Mouse (Mus musculus) CH12.LX (cell line): ENCODE data around the gene Kdm4b. TPM values are rescaled to one million over a fixed set of nuclear protein-coding genes. Genes with fewer than 3 reads are reported as not detected.

Experiments used
- DNase-seq: peaks from one replicate; pipeline ENCODE4 v3.0.0-alpha.2; 2013; ENCODE audit errors: extremely low read depth
- H3K27ac ChIP-seq: 2 replicates; pipeline ENCODE4 v1.5.1; 2012; ENCODE audit warnings: low read depth, mild to moderate bottlenecking, control low read depth, moderate library complexity; ENCODE audit not compliant: insufficient read depth
- H3K27me3 ChIP-seq: replicated peaks from 2 replicates; pipeline ENCODE3; 2012; ENCODE audit warnings: inconsistent platforms
- H3K36me3 ChIP-seq, 2 experiments: replicated peaks in 1 of 2; 2 replicates each; pipeline versions ENCODE3 to v1.6.1; 2012; ENCODE audit warnings: inconsistent platforms in 1 of 2, low read length in 1 of 2, mild to moderate bottlenecking in 1 of 2, mixed read lengths in 1 of 2, moderate library complexity in 1 of 2; ENCODE audit not compliant: control insufficient read depth in 1 of 2, insufficient read depth in 1 of 2
- H3K4me1 ChIP-seq, 2 experiments: 2 replicates each; pipeline ENCODE4 v1.6.1; 2012; ENCODE audit warnings: inconsistent platforms in 1 of 2, moderate library complexity in 1 of 2; ENCODE audit not compliant: insufficient read depth in 2 of 2, control insufficient read depth in 1 of 2
- H3K4me2 ChIP-seq: 2 replicates; pipeline ENCODE4 v1.6.1; 2012; ENCODE audit warnings: low read depth, mild to moderate bottlenecking, control low read depth; ENCODE audit not compliant: poor library complexity, insufficient read depth, severe bottlenecking
- H3K4me3 ChIP-seq, 3 experiments: fragments of 150-350 bp in 1 of 3; sonication (generic) in 1 of 3; replicated peaks in 1 of 3; 2 replicates each; pipeline versions ENCODE3 to v1.5.1; 2011 to 2012; ENCODE audit warnings: low read depth in 2 of 3, low read length in 2 of 3, mild to moderate bottlenecking in 2 of 3, moderate library complexity in 2 of 3, control low read depth in 1 of 3, improper control_type of control experiment in 1 of 3, inconsistent platforms in 1 of 3, mixed read lengths in 1 of 3; ENCODE audit not compliant: poor library complexity in 1 of 3
- H3K79me2 ChIP-seq: replicated peaks from 2 replicates; pipeline ENCODE4 v1.6.1; 2012; ENCODE audit warnings: mild to moderate bottlenecking, moderate library complexity; ENCODE audit not compliant: control insufficient read depth, poor library complexity, insufficient read depth, severe bottlenecking; ENCODE audit errors: extremely low read depth
- H3K9ac ChIP-seq: 2 replicates; pipeline ENCODE4 v1.6.1; 2012; ENCODE audit warnings: low read depth, mild to moderate bottlenecking, control low read depth, moderate library complexity; ENCODE audit not compliant: insufficient read depth
- H3K9me3 ChIP-seq: replicated peaks from 2 replicates; pipeline ENCODE3; 2012; ENCODE audit warnings: low read length, inconsistent platforms, mixed read lengths
- CHD2 ChIP-seq: IDR thresholded peaks from 2 replicates; pipeline ENCODE4 v1.6.1; 2011; ENCODE audit warnings: low read length, improper control_type of control experiment
- EP300 ChIP-seq: IDR thresholded peaks from 2 replicates; pipeline ENCODE4 v1.6.1; 2011; ENCODE audit warnings: low read length, improper control_type of control experiment
- ETS1 ChIP-seq: conservative IDR thresholded peaks from 2 replicates; pipeline ENCODE4 v1.6.1; 2012; ENCODE audit warnings: low read depth, mild to moderate bottlenecking, inconsistent platforms, low read length, improper control_type of control experiment, moderate library complexity
- GABPA ChIP-seq: IDR thresholded peaks from 2 replicates; pipeline ENCODE4 v1.6.1; 2012; ENCODE audit warnings: low read depth, low read length, improper control_type of control experiment, inconsistent platforms; ENCODE audit not compliant: insufficient replicate concordance
- IRF4 ChIP-seq: IDR thresholded peaks from 2 replicates; pipeline ENCODE4 v1.6.1; 2014; ENCODE audit warnings: low read depth, mild to moderate bottlenecking, inconsistent platforms, low read length, improper control_type of control experiment
- JUN ChIP-seq: IDR thresholded peaks from 2 replicates; pipeline ENCODE4 v1.6.1; 2011; ENCODE audit warnings: low read depth, mild to moderate bottlenecking, low read length, improper control_type of control experiment, moderate library complexity; ENCODE audit not compliant: insufficient read depth
- MAFK ChIP-seq: IDR thresholded peaks from 2 replicates; pipeline ENCODE4 v1.6.1; 2011; ENCODE audit warnings: low read length, improper control_type of control experiment; ENCODE audit not compliant: insufficient replicate concordance
- MAX ChIP-seq: IDR thresholded peaks from 2 replicates; pipeline ENCODE4 v1.6.1; 2011; ENCODE audit warnings: low read length, improper control_type of control experiment
- MYC ChIP-seq: IDR thresholded peaks from 2 replicates; pipeline ENCODE4 v1.6.1; 2011; ENCODE audit warnings: low read depth, mild to moderate bottlenecking, improper control_type of control experiment, low read length
- NELFE ChIP-seq: IDR thresholded peaks from 2 replicates; pipeline ENCODE4 v1.6.1; 2011; ENCODE audit warnings: low read depth, low read length, improper control_type of control experiment
- NRF1 ChIP-seq: IDR thresholded peaks from 2 replicates; pipeline ENCODE4 v1.6.1; 2014; ENCODE audit warnings: low read depth, mild to moderate bottlenecking, inconsistent platforms, low read length, improper control_type of control experiment, moderate library complexity
- PAX5 ChIP-seq: IDR thresholded peaks from 2 replicates; pipeline ENCODE4 v1.6.1; 2012; ENCODE audit warnings: low read length, inconsistent platforms, mixed read lengths
- POLR2A ChIP-seq: IDR thresholded peaks from 2 replicates; pipeline ENCODE4 v1.6.1; 2011; ENCODE audit warnings: low read depth, mild to moderate bottlenecking, improper control_type of control experiment, low read length
- POLR2AphosphoS2 ChIP-seq: IDR thresholded peaks from 2 replicates; pipeline ENCODE4 v1.6.1; 2011; ENCODE audit warnings: low read depth, low read length, improper control_type of control experiment
- RCOR1 ChIP-seq: conservative IDR thresholded peaks from 2 replicates; pipeline ENCODE4 v1.6.1; 2012; ENCODE audit warnings: low read depth, mild to moderate bottlenecking, inconsistent platforms, low read length, improper control_type of control experiment
- SIN3A ChIP-seq: IDR thresholded peaks from 2 replicates; pipeline ENCODE4 v1.6.1; 2012; ENCODE audit warnings: low read length, improper control_type of control experiment, inconsistent platforms
- SMC3 ChIP-seq: IDR thresholded peaks from 2 replicates; pipeline ENCODE4 v1.6.1; 2011; ENCODE audit warnings: low read depth, low read length, improper control_type of control experiment
- TBP ChIP-seq: conservative IDR thresholded peaks from 2 replicates; pipeline ENCODE4 v1.6.1; 2011; ENCODE audit warnings: low read depth, low read length, improper control_type of control experiment
- TCF12 ChIP-seq: IDR thresholded peaks from 2 replicates; pipeline ENCODE4 v1.6.1; 2014; ENCODE audit warnings: low read depth, mild to moderate bottlenecking, inconsistent platforms, low read length, improper control_type of control experiment
- UBTF ChIP-seq: IDR thresholded peaks from 2 replicates; pipeline ENCODE4 v1.6.1; 2012; ENCODE audit warnings: low read depth, mild to moderate bottlenecking, inconsistent platforms, low read length, improper control_type of control experiment, moderate library complexity
- USF1 ChIP-seq: IDR thresholded peaks from 2 replicates; pipeline ENCODE4 v1.6.1; 2014; ENCODE audit warnings: low read depth, mild to moderate bottlenecking, inconsistent platforms, low read length, improper control_type of control experiment
- USF2 ChIP-seq: conservative IDR thresholded peaks from 2 replicates; pipeline ENCODE4 v1.6.1; 2011; ENCODE audit warnings: low read depth, low read length, improper control_type of control experiment
- dilution Hi-C: fragments of 300-500 bp; cut with MboI; formaldehyde crosslinking; loops from 2 replicates; pipeline ENCODE4 v1.14.3; 2020; ENCODE audit warnings: low sequenced_read_pairs; ENCODE audit not compliant: extremely low pct_unique_long_range_greater_than_20kb, extremely low pct_ligation_motif_present
- in situ Hi-C: fragments of 300-500 bp; cut with MboI; formaldehyde crosslinking; loops from 3 replicates; pipeline ENCODE4 v1.14.3; 2019; ENCODE audit warnings: low sequenced_read_pairs, low pct_ligation_motif_present, low pct_unique_long_range_greater_than_20kb, mixed read lengths
- polyA plus RNA-seq: library from polyadenylated mRNA; unstranded; fragments of >175 nt; gene quantifications from 2 replicates; pipeline ENCODE4 v1.2.1, GENCODE M21; 2012; ENCODE audit warnings: low read depth; ENCODE audit not compliant: insufficient read length
- total RNA-seq, 2 experiments: library from RNA; depleted of rRNA; stranded (reverse); fragments of 300-350 nt in 1 of 2; fragments of >200 nt in 1 of 2; gene quantifications; 2 replicates each; pipeline ENCODE4 v1.2.3; 2012 to 2014

Gene Kdm4b
- total and polyA plus RNA-seq, 3 experiments = 12.3 to 19.5 (median 14.2) TPM

DNA sequence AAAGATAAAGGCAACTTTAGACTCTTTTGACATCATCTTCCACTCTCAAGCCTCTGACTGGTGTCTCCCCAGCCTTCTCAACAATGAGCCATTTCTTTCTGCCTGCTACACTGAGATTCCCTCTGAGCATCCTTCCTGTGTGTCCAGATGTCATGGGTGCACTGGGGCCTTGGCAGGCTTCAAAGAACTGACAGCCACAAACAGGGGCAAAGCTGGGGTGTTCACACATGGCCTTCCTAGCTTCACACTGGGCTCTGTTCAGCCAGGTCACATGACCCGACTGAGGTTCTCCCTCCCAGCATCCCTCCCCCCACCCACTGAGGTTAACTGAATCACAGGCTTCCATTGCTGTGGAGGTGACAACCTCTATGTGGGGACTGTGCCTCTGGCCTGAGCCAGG is 29.7 kb upstream of the Kdm4b start:
- Histone ChIP-seq H3K36me3 (no peaks in the 10 kb centered on the region), H3K9me3 (no peaks in the 10 kb centered on the region), H3K9ac (no peak overlapping the region), H3K4me3 (no peak overlapping the region), H3K4me2 (no peak overlapping the region), H3K27me3 (no peaks in the 10 kb centered on the region), H3K27ac (no peak overlapping the region), H3K4me1 (peaks cover 12 to 37% of the 10 kb centered on the region in 2 experiments), H3K79me2 (no peaks in the 10 kb centered on the region)
- TF ChIP-seq TBP (no peak), USF1 (peak; percentile 44; the same call in 1 of the 2 replicates)
- dilution Hi-C loops (no loop called here), in situ Hi-C loops (no loop called here)
- DNase-seq = no peak

DNA sequence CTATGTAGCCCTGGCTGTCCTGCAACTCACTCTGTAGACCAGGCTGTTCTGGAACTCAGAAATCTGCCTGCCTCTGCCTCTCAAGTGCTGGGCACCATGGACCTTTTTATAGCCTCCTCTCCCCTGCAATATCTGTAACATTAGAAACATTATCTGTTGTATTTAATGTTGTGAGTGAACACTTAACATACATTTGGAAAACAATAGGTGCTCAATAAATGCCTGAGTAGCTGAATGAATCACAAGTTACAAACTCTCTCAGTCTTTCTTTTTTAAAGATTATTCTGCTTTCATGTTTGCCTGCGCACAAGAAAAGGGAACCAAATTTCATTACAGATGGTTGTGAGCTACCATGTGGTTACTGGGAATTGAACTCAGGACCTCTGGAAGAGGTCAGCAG is 27.6 kb upstream of the Kdm4b start:
- Histone ChIP-seq H3K27me3 (no peaks in the 10 kb centered on the region), H3K27ac (no peak overlapping the region), H3K4me1 (peaks cover 5 to 29% of the 10 kb centered on the region in 2 experiments), H3K9ac (no peak overlapping the region), H3K36me3 (no peaks in the 10 kb centered on the region), H3K4me3 (no peak overlapping the region), H3K9me3 (no peaks in the 10 kb centered on the region), H3K4me2 (no peak overlapping the region), H3K79me2 (no peaks in the 10 kb centered on the region)
- no peak for TF ChIP-seq CHD2
- TF ChIP-seq RCOR1 = no peak
- TF ChIP-seq PAX5 = no peak
- TF ChIP-seq SMC3 = no peak
- no peak for TF ChIP-seq ETS1
- TF ChIP-seq SIN3A = no peak
- TF ChIP-seq MAFK = no peak
- no peak for TF ChIP-seq POLR2AphosphoS2
- TF ChIP-seq MYC = no peak
- TF ChIP-seq MAX = no peak
- in situ Hi-C loops (no loop called here), dilution Hi-C loops (no loop called here)
- DNase-seq = no peak

DNA sequence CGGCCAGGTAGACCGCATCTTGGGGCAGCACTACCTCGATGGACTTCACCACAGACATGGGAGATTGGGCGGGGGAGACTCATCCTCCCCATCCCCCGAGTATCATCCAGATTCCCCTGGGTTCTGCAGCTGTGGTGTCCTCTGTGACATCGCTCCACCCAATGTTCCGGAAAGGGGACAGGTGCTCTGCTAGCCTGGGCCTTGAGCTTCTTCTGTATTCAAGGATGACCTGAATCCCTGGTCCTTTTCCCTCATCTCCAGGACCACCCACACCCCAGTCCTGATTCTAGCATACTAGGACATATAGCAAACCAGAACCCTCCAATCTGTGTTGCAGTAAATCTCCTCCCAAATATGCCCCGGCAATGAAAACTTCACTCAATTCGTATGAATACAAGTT is 25.7 kb upstream of the Kdm4b start, which contains the start of gene Arrdc5:
TSS of gene Arrdc5 (minus strand) at position 101 of the 400 bp plus-strand sequence.
- TF ChIP-seq SIN3A (no peak), EP300 (no peak), ETS1 (no peak), UBTF (no peak), JUN (no peak), GABPA (no peak), NRF1 (no peak), CHD2 (no peak), TCF12 (no peak), NELFE (no peak), RCOR1 (no peak), IRF4 (no peak), USF2 (no peak), POLR2AphosphoS2 (no peak), POLR2A (no peak)
- no peak within 1 kb of the TSS for H3K4me3 ChIP-seq
- dilution Hi-C loops (no loop called here), in situ Hi-C loops (no loop called here)
- no peak within 1 kb of the TSS for H3K9ac ChIP-seq
- peaks cover 11% of the 10 kb centered on the region for H3K79me2 ChIP-seq
- peaks cover 0 to 5% of the 10 kb centered on the region in 2 experiments for H3K36me3 ChIP-seq
- H3K4me1 ChIP-seq = peaks cover 5 to 30% of the 10 kb centered on the region in 2 experiments
- no peaks in the 10 kb centered on the region for H3K27me3 ChIP-seq
- no peaks in the 10 kb centered on the region for H3K9me3 ChIP-seq
- no peak within 1 kb of the TSS for H3K27ac ChIP-seq
- H3K4me2 ChIP-seq = no peak within 1 kb of the TSS
- DNase-seq = no peak
